Mouse (Mus musculus) thymus, adult 2 months (tissue): ENCODE results near the gene Panx1. TPM values are rescaled to one million over a fixed set of nuclear protein-coding genes. Genes with fewer than 3 reads are reported as not detected.

Experiments
- DNase-seq: peaks from one replicate; pipeline ENCODE4 v3.0.0; 2021
- H3K27ac ChIP-seq: fragments of 200-500 bp; 2 replicates; pipeline ENCODE4 v1.5.1; 2012; ENCODE audit warnings: low read length, control low read depth; ENCODE audit not compliant: control insufficient read depth, insufficient read depth
- H3K27me3 ChIP-seq: fragments of 200-500 bp; 2 replicates; pipeline ENCODE4 v1.6.1; 2012; ENCODE audit warnings: mild to moderate bottlenecking, low read length, moderate library complexity, mixed read lengths; ENCODE audit not compliant: control insufficient read depth, insufficient read depth
- H3K36me3 ChIP-seq: fragments of 200-500 bp; 2 replicates; pipeline ENCODE4 v1.6.1; 2012; ENCODE audit warnings: mild to moderate bottlenecking, low read length, moderate library complexity; ENCODE audit not compliant: control insufficient read depth, insufficient read depth
- H3K4me1 ChIP-seq: fragments of 200-500 bp; replicated peaks from 2 replicates; pipeline ENCODE4 v1.6.1; 2012; ENCODE audit warnings: low read length; ENCODE audit not compliant: control insufficient read depth, insufficient read depth
- H3K4me3 ChIP-seq: fragments of 200-500 bp; 2 replicates; pipeline ENCODE4 v1.5.1; 2012; ENCODE audit warnings: mild to moderate bottlenecking, low read length, control low read depth, moderate library complexity; ENCODE audit not compliant: control insufficient read depth, insufficient read depth
- CTCF ChIP-seq: fragments of 200-500 bp; IDR thresholded peaks from 2 replicates; pipeline ENCODE4 v1.5.1; 2012; ENCODE audit warnings: mild to moderate bottlenecking, control low read depth, low read length, moderate library complexity, borderline replicate concordance; ENCODE audit not compliant: control insufficient read depth, poor library complexity, insufficient read depth; ENCODE audit errors: extremely low read depth
- POLR2A ChIP-seq: fragments of 200-500 bp; IDR thresholded peaks from 2 replicates; pipeline ENCODE4 v1.6.1; 2012; ENCODE audit warnings: mild to moderate bottlenecking, low read length, control low read depth, moderate library complexity; ENCODE audit not compliant: control insufficient read depth, poor library complexity, insufficient read depth; ENCODE audit errors: extremely low read depth
- WGBS: fragments of 180-500 bp; shearing (Covaris S2); methylation state at CpG from one replicate; pipeline ENCODE4 v1.1.7; 2018; 5-methylcytosine and 5-hydroxymethylcytosine counted together
- polyA plus RNA-seq: library from polyadenylated mRNA; depleted of rRNA; stranded (reverse); fragments of >200 nt; gene quantifications from 2 replicates; pipeline ENCODE4 v1.2.3, GENCODE M21; 2012

The Panx1 gene
- polyA plus RNA-seq, 1 experiment: 155 TPM

DNA sequence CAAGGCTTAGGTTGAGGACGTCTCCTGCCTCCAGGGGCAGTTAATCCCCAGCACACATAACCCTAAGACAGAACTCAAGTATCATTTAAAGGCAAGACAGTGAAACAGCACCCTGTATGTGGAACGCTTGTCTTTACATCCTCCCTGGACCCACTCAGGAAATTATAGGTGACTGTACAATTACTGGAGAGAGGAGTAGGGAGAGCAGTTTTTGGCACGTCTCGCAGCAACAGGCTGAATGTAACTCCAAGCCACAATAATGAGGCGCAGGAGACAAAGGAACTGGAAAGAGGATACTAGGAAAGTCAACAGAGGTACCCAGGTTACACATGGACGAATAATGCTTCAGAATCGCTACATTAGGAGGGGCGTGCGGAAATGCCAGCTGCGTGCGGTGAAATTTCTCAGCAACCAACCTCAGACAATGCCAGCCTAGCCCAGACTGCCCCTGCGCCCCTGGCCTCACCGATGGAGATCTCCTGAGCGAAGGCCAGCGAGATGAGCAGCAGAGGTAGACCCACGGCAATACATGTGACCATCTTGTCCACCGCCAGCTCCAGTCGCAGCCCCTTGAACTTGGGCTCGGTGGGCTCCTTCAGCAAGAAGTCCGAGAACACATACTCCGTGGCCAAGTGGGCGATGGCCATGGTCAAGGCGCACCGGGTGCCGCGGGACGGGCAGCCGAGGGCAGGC lies 741 bp downstream of the Panx1 start:
- no peak for DNase-seq
- Histone ChIP-seq H3K4me3 (peak overlapping the region; percentile 93), H3K27ac (peak overlapping the region; percentile 54), H3K4me1 (peaks cover 19% of the 10 kb centered on the region), H3K27me3 (no peaks in the 10 kb centered on the region), H3K36me3 (no peaks in the 10 kb centered on the region)
- TF ChIP-seq CTCF: no peak
- no peak for TF ChIP-seq POLR2A
- WGBS: under 1% methylated on average over 28 of the region's 28 CpGs

DNA sequence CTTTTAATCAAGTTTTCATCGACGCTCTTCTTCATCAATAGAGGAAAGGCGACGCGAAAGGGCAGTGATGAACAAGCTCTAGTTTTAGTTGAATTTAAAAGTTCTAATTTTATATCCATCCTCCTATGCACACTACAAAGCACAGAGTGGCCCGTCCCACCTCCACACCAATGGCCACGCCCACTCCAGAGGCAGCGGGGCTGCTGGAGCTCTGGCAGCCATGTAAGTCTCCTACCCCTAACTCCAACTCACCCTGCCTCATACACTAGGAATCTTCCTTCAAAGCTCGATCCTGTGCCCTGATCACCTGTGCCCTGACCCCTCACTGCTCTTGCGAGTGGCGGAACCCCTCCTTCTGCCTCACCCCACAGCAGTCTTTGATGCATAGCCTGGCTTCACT lies 3.7 kb downstream of the Panx1 start:
- WGBS: 96% methylated on average over 11 of the region's 11 CpGs
- DNase-seq: no peak
- Histone ChIP-seq H3K27ac (no peak overlapping the region), H3K36me3 (no peaks in the 10 kb centered on the region), H3K4me1 (peaks cover 19% of the 10 kb centered on the region), H3K27me3 (no peaks in the 10 kb centered on the region), H3K4me3 (no peak overlapping the region)
- TF ChIP-seq CTCF: no peak
- TF ChIP-seq POLR2A: no peak

DNA sequence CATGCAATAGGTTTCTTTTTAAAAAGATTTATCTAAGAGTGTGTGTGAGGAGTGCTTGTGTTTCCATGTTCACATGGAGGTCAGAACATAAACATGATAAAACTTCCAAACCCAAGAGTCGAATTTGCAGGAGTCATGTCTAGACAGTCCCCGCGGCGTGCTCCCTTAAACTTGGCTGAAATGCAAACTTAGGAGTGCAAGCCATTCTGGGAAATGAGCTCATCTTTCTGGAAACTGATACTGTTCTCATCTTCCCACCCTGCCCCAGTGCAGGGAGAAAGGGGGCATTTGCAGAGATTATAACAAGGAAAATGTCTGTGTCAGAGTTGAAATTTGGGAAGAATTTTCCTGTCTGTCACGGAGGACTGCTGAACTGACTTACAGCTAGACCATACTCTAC lies 5.4 kb downstream of the Panx1 start:
- no peaks in the 10 kb centered on the region for H3K27me3 ChIP-seq
- no peak overlapping the region for H3K27ac ChIP-seq
- TF ChIP-seq CTCF: no peak
- no peak for TF ChIP-seq POLR2A
- WGBS: 93% methylated on average over 5 of the region's 5 CpGs
- H3K4me1 ChIP-seq: peaks cover 15% of the 10 kb centered on the region
- no peak overlapping the region for H3K4me3 ChIP-seq
- no peaks in the 10 kb centered on the region for H3K36me3 ChIP-seq
- DNase-seq: no peak

DNA sequence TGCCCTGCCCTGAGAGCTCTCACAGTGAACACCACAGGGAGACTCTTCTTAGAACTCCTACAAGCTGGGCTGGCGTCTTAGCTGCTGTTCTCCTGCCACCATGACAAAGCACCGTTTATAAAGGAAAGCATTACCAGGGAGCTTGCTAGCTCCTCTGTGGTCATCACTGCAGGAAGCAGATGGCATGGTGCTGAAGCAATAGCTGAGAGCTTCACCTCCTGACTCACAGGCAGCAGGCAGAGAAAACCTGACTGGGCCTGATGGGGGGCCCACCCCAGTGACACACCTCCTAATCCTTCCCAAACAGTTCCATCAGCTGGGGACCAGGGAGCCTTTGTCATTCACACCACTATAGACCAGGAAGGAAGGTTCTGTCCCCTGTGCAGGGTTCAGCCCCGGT lies 7.6 kb downstream of the Panx1 start:
- no peaks in the 10 kb centered on the region for H3K36me3 ChIP-seq
- TF ChIP-seq POLR2A (no peak), CTCF (no peak)
- H3K27ac ChIP-seq: no peak overlapping the region
- WGBS: 56% methylated on average over 3 of the region's 3 CpGs
- no peak for DNase-seq
- peaks cover under 1% of the 10 kb centered on the region for H3K4me1 ChIP-seq
- no peak overlapping the region for H3K4me3 ChIP-seq
- no peaks in the 10 kb centered on the region for H3K27me3 ChIP-seq

DNA sequence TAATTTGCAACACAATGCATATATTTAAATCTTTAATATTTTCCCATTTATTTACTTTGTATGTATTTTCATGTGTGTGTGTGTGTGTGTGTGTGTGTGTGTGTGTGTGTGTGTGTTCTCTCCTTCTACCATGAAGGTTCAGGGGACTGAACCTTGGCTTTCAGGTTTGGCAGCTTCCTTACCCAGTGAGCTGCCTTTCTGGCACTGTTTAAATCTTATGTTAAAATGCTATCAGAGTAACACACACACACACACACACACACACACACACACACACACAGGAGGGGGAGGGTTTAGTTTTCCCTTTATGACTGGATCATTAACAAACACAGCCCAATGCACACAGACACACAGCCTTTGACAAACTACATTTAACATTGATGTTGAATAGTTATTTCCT lies 8.0 kb downstream of the Panx1 start:
- H3K27ac ChIP-seq: no peak overlapping the region
- no peaks in the 10 kb centered on the region for H3K27me3 ChIP-seq
- no peak overlapping the region for H3K4me3 ChIP-seq
- no peaks in the 10 kb centered on the region for H3K4me1 ChIP-seq
- TF ChIP-seq CTCF (no peak), POLR2A (no peak)
- no peak for DNase-seq
- no peaks in the 10 kb centered on the region for H3K36me3 ChIP-seq

DNA sequence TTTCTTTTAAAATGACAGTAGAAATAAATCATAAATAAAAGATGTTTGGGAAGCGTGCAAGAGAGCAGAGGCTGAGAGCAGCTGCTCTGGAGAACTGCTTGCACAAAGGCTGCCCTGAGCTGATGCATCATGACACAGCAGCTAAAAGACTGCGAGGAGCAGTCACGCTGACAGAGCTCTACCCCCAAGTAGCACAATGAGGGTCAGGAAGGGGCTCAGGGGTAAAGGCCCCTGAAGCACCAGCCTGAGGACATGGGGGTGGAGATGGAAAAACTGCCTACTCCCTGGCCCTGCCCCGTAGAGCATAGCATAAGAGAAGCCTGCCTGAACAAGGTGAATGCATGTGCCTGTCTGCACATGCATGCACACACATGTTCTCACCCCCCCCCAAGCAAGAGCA lies 8.5 kb downstream of the Panx1 start:
- 48% methylated on average over 4 of the region's 4 CpGs for WGBS
- no peak overlapping the region for H3K4me3 ChIP-seq
- H3K27ac ChIP-seq: no peak overlapping the region
- H3K4me1 ChIP-seq: no peaks in the 10 kb centered on the region
- TF ChIP-seq CTCF (no peak), POLR2A (no peak)
- H3K27me3 ChIP-seq: no peaks in the 10 kb centered on the region
- H3K36me3 ChIP-seq: 0 out of 2 replicates have a peak, but pooled peaks cover 1% of the 10 kb centered on the region
- no peak for DNase-seq

DNA sequence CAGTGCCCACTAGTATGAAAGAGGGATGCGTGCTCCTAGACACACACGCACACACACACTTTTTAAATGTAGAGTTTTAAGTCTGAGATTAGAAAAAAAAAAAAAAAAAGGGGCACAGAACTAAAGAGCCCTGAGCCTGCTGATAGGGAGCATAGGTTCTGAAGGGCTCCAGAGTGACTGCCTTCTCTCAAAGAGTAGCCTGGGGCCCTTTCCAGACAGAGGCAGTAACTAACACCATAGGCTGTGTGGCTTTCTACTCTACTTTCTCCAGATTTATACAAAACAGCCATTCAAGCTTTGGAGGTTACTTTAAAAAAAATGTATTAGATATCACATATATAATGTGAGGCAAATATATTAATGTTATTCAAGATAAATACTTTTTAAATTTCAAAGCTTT lies 8.9 kb downstream of the Panx1 start:
- Histone ChIP-seq H3K4me1 (no peaks in the 10 kb centered on the region), H3K27me3 (no peaks in the 10 kb centered on the region), H3K36me3 (0 out of 2 replicates have a peak, but pooled peaks cover 5% of the 10 kb centered on the region), H3K4me3 (no peak overlapping the region), H3K27ac (no peak overlapping the region)
- DNase-seq: no peak
- no peak for TF ChIP-seq CTCF
- no peak for TF ChIP-seq POLR2A
- WGBS: 100% methylated on average over 2 of the region's 2 CpGs
